Mouse (Mus musculus): ENCODE measurements around the gene Slc12a6. TPM values are rescaled to one million over a fixed set of nuclear protein-coding genes. Genes with fewer than 3 reads are reported as not detected.

Gene Slc12a6
- polyA plus RNA-seq, 1 experiment, result 90.3 TPM

DNA sequence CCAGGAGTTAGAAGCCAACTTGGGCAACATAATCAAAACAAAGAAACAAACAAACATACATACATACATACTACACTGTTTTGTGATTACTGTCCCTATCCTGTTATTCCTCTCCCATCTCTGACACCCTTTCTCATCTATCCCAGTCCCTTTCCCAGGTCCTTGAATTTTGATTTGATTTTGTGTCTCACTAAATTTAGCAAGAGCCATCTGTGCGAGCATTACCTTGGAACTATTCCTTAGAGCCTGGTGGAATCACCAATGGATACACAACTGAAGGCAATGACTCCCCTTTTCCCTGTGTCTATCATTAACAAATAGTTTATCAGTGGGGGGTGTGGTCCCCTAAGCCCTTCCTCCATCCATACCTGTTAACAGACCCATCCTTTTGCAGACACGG, 27.2 kb downstream of the Slc12a6 start:
- H3K4me1 ChIP-seq (ENCODE audit: control insufficient read depth, insufficient read depth, low read length), result no peaks in the 10 kb centered on the region
- no peak overlapping the region for H3K27ac ChIP-seq (ENCODE audit: insufficient read depth, low read depth, low read length)
- 90% methylated on average over 2 of the region's 2 CpGs for WGBS
- no peak for TF ChIP-seq POLR2A (IDR thresholded peaks at IDR 0.05; ENCODE audit: insufficient read depth, low read depth, low read length)
- no peak for TF ChIP-seq CTCF (IDR thresholded peaks at IDR 0.05; ENCODE audit: insufficient read depth, low read depth, low read length)
- no peak overlapping the region for H3K4me3 ChIP-seq (ENCODE audit: insufficient read depth, low read depth, low read length)

DNA sequence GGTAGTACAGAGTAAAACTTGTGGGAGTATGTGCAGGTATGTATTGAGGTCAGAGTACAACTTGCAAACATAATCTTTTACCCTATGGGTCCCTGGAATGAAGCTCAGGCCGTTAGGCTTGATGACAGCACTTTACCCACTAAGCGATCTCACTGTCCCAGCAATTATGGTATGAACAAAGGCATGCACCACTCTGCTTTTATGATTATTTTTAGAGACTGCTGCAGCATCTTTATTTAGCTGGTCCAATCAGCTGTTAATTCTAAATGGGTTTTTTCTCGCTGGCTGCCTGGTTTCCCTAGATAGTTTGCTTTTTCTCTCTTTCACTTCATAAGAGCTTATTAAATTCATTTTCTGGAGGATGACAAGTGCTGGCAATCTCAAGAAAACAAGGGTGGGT, 30.6 kb downstream of the Slc12a6 start:
- no peaks in the 10 kb centered on the region for H3K4me1 ChIP-seq (ENCODE audit: control insufficient read depth, insufficient read depth, low read length)
- no peak overlapping the region; the same call in 1 of the 2 replicates for H3K27ac ChIP-seq (ENCODE audit: insufficient read depth, low read depth, low read length)
- 33% methylated on average over 3 of the region's 3 CpGs for WGBS
- no peak for TF ChIP-seq CTCF (IDR thresholded peaks at IDR 0.05; ENCODE audit: insufficient read depth, low read depth, low read length)
- no peak for TF ChIP-seq POLR2A (IDR thresholded peaks at IDR 0.05; ENCODE audit: insufficient read depth, low read depth, low read length)
- H3K4me3 ChIP-seq (ENCODE audit: insufficient read depth, low read depth, low read length), result no peak overlapping the region

DNA sequence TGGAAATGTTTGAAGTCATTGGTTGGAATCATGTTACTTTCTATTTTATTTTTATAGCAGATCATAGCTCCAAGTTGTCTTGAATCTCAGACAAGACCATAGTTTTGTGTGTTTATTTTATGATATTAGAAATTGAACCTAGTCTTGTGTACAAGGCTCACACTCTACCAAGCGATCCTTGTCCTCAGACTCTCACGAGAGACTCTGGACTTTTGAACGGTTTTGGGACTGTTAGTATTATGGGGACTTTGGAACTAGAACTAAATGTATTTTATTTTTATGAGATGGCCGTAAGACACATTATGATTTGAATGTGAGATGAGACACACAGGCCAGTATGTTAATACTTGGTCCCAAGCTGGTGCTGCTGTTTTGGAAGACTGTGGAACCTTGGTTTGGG, 32.6 kb downstream of the Slc12a6 start:
- H3K27ac ChIP-seq (ENCODE audit: insufficient read depth, low read depth, low read length), result no peak overlapping the region
- H3K4me3 ChIP-seq (ENCODE audit: insufficient read depth, low read depth, low read length), result no peak overlapping the region
- TF ChIP-seq CTCF (IDR thresholded peaks at IDR 0.05; ENCODE audit: insufficient read depth, low read depth, low read length) (no peak), POLR2A (IDR thresholded peaks at IDR 0.05; ENCODE audit: insufficient read depth, low read depth, low read length) (no peak)
- no peaks in the 10 kb centered on the region for H3K4me1 ChIP-seq (ENCODE audit: control insufficient read depth, insufficient read depth, low read length)
- WGBS, result 95% methylated on average over 4 of the region's 4 CpGs

DNA sequence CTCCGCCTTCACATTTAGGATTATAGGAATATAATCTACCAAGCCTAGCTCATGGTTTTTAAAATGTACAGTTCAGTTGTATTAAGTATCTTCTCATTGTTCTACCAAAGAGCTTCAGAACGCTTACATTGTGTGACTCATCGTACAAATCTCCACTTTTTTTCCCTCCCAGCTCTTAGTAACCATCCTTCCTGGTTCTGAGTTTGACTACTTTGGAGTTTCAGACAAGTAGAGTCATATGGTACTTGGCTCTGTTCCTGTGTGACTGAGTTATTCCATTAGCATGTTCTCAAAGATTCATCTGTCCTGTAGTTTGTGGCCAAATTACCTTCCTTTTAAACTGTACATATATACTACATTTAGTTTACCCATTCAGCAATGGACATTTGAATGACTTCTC, 43.0 kb downstream of the Slc12a6 start:
- TF ChIP-seq POLR2A (IDR thresholded peaks at IDR 0.05; ENCODE audit: insufficient read depth, low read depth, low read length), result no peak
- TF ChIP-seq CTCF (IDR thresholded peaks at IDR 0.05; ENCODE audit: insufficient read depth, low read depth, low read length), result no peak
- H3K27ac ChIP-seq (ENCODE audit: insufficient read depth, low read depth, low read length), result no peak overlapping the region

DNA sequence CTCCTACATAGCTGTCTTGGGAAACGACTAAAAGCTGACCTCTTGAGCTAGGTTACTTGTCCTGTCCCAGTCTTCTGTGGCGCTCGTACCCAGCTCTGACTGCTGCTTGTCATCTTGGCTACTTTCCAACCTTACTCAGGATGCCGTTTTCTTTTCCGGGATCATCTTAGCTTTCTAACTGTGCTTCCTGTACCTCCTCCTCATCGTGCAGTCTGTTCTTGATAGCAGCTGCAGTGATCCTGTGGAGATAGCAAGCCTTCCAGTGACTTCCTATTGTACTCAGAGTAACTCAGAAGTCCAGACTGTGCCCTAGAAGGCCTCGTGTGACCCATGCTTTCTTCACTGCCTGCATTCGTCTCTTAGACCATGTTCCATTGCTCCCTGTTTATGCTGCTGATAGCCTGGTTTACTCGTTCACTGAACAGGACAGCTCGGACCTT, 43.6 kb downstream of the Slc12a6 start:
- H3K4me3 ChIP-seq (ENCODE audit: insufficient read depth, low read depth, low read length), result no peak overlapping the region
- H3K4me1 ChIP-seq (ENCODE audit: control insufficient read depth, insufficient read depth, low read length), result peaks cover 6% of the 10 kb centered on the region; the same call in 1 of the 2 replicates
- no peak overlapping the region for H3K27ac ChIP-seq (ENCODE audit: insufficient read depth, low read depth, low read length)
- TF ChIP-seq CTCF (IDR thresholded peaks at IDR 0.05; ENCODE audit: insufficient read depth, low read depth, low read length), result no peak
- no peak for TF ChIP-seq POLR2A (IDR thresholded peaks at IDR 0.05; ENCODE audit: insufficient read depth, low read depth, low read length)
- 43% methylated on average over 10 of the region's 10 CpGs for WGBS

More for the DNA sequence above, 43.0 kb downstream of the Slc12a6 start:
- Histone ChIP-seq H3K4me3 (ENCODE audit: insufficient read depth, low read depth, low read length) (no peak overlapping the region), H3K4me1 (ENCODE audit: control insufficient read depth, insufficient read depth, low read length) (peaks cover 6% of the 10 kb centered on the region; the same call in 1 of the 2 replicates)
- 48% methylated on average over 3 of the region's 3 CpGs for WGBS

DNA sequence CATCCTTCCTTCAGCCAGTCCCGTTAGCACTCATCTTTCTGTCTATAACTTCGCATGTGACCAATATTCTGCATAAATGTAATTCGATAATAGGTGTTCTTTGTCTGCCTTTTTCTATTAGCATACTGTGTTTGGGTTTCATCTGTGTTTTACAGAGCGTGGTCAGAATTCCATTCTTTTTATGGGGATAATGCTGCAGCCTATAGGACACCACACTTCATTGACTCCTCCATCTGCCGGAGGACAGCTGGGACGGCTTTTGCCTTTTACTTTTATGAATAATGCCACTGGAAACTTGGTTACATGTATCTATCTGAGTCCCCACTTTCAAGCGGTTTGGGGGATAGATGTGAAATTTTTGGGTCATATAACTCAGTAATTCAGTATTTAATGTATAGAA, 50.0 kb downstream of the Slc12a6 start:
- Histone ChIP-seq H3K4me3 (ENCODE audit: insufficient read depth, low read depth, low read length) (no peak overlapping the region), H3K27ac (ENCODE audit: insufficient read depth, low read depth, low read length) (no peak overlapping the region), H3K4me1 (ENCODE audit: control insufficient read depth, insufficient read depth, low read length) (0 out of 2 replicates have a peak, but pooled peaks cover 2% of the 10 kb centered on the region)
- TF ChIP-seq POLR2A (IDR thresholded peaks at IDR 0.05; ENCODE audit: insufficient read depth, low read depth, low read length), result no peak
- TF ChIP-seq CTCF (IDR thresholded peaks at IDR 0.05; ENCODE audit: insufficient read depth, low read depth, low read length), result no peak
- 93% methylated on average over 7 of the region's 7 CpGs for WGBS

DNA sequence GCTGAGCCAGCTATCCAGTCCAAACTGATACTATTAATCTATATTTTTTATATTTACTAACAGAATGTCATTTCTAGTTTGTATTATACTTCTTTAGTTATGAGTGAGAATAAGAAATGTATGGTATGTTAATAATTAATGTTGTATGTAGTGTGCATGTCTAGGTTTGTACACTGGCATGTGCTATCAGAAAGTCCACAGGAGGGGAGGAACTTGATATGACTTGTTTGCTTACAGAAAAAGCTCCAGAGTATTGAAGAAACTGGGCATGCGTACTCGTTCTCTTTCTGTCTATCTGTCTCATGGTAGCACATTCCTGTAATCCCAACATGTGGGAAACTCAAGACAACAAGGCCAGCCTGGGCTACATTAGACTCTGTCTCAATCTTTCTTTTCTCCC, 52.6 kb downstream of the Slc12a6 start:
- H3K4me3 ChIP-seq (ENCODE audit: insufficient read depth, low read depth, low read length), result no peak overlapping the region
- H3K27ac ChIP-seq (ENCODE audit: insufficient read depth, low read depth, low read length), result no peak overlapping the region
- TF ChIP-seq POLR2A (IDR thresholded peaks at IDR 0.05; ENCODE audit: insufficient read depth, low read depth, low read length), result no peak
- no peak for TF ChIP-seq CTCF (IDR thresholded peaks at IDR 0.05; ENCODE audit: insufficient read depth, low read depth, low read length)
- H3K4me1 ChIP-seq (ENCODE audit: control insufficient read depth, insufficient read depth, low read length), result no peaks in the 10 kb centered on the region
- 86% methylated on average over 2 of the region's 2 CpGs for WGBS

DNA sequence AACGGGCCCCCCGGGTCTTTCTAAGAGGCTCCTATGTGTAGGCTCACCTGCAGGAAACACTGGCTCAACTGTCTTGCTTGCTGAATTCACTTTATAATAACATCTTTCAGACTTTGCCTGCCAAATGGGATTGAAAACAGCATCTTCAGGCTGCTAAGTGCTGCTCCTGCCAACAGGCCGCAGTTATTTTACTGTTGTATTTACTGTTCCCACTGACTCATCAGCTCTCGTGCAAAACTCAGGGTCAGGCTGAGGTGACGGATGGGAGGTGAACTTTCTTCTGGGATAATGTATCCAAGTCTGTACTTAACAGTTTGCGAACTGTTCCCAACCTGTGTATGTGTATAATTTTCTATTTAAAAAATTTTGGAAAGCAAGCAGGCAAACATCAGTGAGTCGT, 53.3 kb downstream of the Slc12a6 start:
- no peak overlapping the region for H3K27ac ChIP-seq (ENCODE audit: insufficient read depth, low read depth, low read length)
- 44% methylated on average over 7 of the region's 7 CpGs for WGBS
- TF ChIP-seq CTCF (IDR thresholded peaks at IDR 0.05; ENCODE audit: insufficient read depth, low read depth, low read length) (no peak), POLR2A (IDR thresholded peaks at IDR 0.05; ENCODE audit: insufficient read depth, low read depth, low read length) (no peak)
- no peak overlapping the region for H3K4me3 ChIP-seq (ENCODE audit: insufficient read depth, low read depth, low read length)
- H3K4me1 ChIP-seq (ENCODE audit: control insufficient read depth, insufficient read depth, low read length), result no peaks in the 10 kb centered on the region

DNA sequence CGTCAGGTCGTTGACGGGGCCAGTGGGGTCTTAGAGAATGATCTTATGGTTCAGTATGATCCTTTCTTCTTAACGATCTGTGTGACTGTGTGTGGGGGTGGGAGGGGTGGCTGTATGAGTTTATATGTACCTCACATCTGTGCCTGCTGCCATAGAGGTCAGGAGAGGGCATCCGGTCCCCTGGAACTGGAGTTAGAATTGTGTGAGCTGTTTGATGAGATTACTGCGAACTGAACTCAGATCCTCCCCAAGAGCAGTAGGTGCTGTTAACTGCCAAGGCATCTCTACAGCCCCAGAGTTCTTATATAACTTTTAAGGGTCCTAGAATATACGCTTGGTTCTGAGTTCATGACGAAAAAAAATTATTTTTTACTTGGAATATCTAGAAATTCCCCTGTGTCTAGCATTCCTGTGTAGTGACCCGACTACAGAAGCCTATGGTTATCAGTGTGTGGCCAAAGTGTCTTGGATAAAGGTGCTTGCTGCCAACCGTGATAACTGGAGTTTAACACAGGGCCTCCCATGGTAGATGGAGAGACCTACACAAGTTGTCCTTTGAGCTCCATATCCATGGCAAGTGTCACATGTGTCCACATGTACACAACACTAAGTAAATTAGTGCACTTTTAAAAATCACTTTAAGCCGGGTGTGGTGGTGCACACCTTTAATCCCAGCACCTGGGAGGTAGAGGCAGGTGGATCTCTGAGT, 62.6 kb downstream of the Slc12a6 start:
- Histone ChIP-seq H3K27ac (ENCODE audit: insufficient read depth, low read depth, low read length) (no peak overlapping the region), H3K4me1 (ENCODE audit: control insufficient read depth, insufficient read depth, low read length) (no peaks in the 10 kb centered on the region), H3K4me3 (ENCODE audit: insufficient read depth, low read depth, low read length) (no peak overlapping the region)
- whole genome bisulfite sequencing, result 84% methylated on average over 11 of the region's 11 CpGs
- TF ChIP-seq CTCF (IDR thresholded peaks at IDR 0.05; ENCODE audit: insufficient read depth, low read depth, low read length), result no peak
- TF ChIP-seq POLR2A (IDR thresholded peaks at IDR 0.05; ENCODE audit: insufficient read depth, low read depth, low read length), result no peak
